Mouse (Mus musculus): ENCODE results near the gene Me3. TPM values are rescaled to one million over a fixed set of nuclear protein-coding genes. Genes with fewer than 3 reads are reported as not detected.

Me3 gene
- total and polyA plus RNA-seq, 2 experiments from 2014 or later: 15.5 to 23.5 TPM

- H3K4me1 ChIP-seq (ENCODE audit: control insufficient read depth, insufficient read depth): no peaks in the 10 kb centered on the region
- DNase-seq (ENCODE audit: low spot score): peak; percentile 11
- no peaks in the 10 kb centered on the region for H3K27me3 ChIP-seq (ENCODE audit: control insufficient read depth, insufficient read depth, low read length)
- no peak overlapping the region for H3K9ac ChIP-seq (replicated peaks; ENCODE audit: low read depth, low read length)
- H3K27ac ChIP-seq (ENCODE audit: low read depth): no peak overlapping the region
- H3K4me3 ChIP-seq (ENCODE audit: low read depth, low read length): no peak overlapping the region
- no peak overlapping the region for H3K4me2 ChIP-seq (ENCODE audit: low read depth, low read length)
- 8% methylated on average over 2 of the region's 2 CpGs for WGBS
- ATAC-seq (ENCODE audit: insufficient read depth, low read depth): no peak
- H3K36me3 ChIP-seq (replicated peaks; ENCODE audit: control insufficient read depth, insufficient read depth, low read length): no peaks in the 10 kb centered on the region
- TF ChIP-seq CTCF (IDR thresholded peaks at IDR 0.05; ENCODE audit: low read depth): no peak
- no peak for TF ChIP-seq EP300 (IDR thresholded peaks at IDR 0.05; ENCODE audit: low read depth)
- H3K9me3 ChIP-seq (replicated peaks; ENCODE audit: control insufficient read depth, low read length): no peaks in the 10 kb centered on the region
Measured at GRCm38 (mm10) chr7:89809400-89809799, 177.2 kb downstream of the Me3 start.

DNA sequence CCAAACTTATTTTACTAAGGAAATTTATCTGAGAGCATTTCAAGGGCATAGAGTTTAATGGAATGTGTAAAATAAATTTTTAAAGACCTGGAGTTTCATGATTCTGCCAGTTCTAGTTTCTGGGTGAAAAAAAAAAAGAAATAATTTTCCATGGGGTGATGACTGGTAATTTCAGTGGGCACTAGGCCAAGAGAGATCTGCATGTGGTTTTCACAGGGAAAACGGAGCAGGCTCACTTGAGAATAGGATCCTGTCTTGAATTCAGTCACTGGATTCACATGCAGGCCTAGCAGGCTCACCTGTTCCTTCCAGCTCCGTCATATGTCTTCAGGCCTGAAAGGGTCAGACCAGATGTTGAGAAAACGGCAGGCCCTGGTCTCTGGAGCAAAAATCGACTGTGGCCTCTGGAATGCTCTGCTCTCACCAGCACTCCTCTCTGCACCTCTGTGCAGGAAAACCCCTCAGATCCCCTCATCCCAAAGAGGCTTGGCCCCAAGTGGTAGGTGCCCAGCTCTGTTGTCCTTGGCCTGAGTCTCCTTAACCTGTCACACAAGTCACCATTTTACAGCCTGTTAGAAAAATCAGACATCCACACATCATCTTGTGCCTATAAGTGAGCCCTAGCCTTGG lies 196.4 kb downstream of the Me3 start:
- TF ChIP-seq CTCF (IDR thresholded peaks at IDR 0.05; ENCODE audit: low read depth) (no peak), EP300 (IDR thresholded peaks at IDR 0.05; ENCODE audit: low read depth) (no peak)
- Histone ChIP-seq H3K4me1 (ENCODE audit: control insufficient read depth, insufficient read depth) (no peaks in the 10 kb centered on the region), H3K27ac (ENCODE audit: low read depth) (no peak overlapping the region), H3K36me3 (replicated peaks; ENCODE audit: control insufficient read depth, insufficient read depth, low read length) (no peaks in the 10 kb centered on the region), H3K4me2 (ENCODE audit: low read depth, low read length) (no peak overlapping the region), H3K4me3 (ENCODE audit: low read depth, low read length) (no peak overlapping the region), H3K27me3 (ENCODE audit: control insufficient read depth, insufficient read depth, low read length) (no peaks in the 10 kb centered on the region), H3K9ac (replicated peaks; ENCODE audit: low read depth, low read length) (no peak overlapping the region), H3K9me3 (replicated peaks; ENCODE audit: control insufficient read depth, low read length) (no peaks in the 10 kb centered on the region)
- WGBS: 66% methylated on average over 4 of the region's 4 CpGs
- ATAC-seq (ENCODE audit: insufficient read depth, low read depth) (no peak), DNase-seq (ENCODE audit: low spot score) (no peak)

DNA sequence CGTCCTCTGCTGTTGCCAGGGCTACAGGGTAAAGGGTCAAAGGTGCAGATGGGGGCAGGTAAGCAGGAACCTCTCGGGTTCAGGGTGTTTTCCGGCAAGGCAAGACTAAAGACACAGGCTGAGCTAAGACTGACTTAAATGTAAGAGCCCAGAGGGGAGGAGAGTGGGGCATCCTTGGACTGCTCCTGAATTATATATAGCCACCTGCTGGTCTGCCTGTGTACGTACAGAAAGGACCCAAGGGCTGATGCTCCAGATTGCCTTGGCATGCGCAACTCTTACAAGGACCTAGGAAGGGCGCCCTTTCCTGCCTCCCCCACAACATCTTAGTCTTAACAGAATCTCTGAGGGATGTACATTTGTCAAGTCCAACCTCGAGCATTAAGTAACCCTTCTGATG lies 197.0 kb downstream of the Me3 start:
- Histone ChIP-seq H3K27ac (ENCODE audit: low read depth) (no peak overlapping the region), H3K27me3 (ENCODE audit: control insufficient read depth, insufficient read depth, low read length) (no peaks in the 10 kb centered on the region), H3K9ac (replicated peaks; ENCODE audit: low read depth, low read length) (no peak overlapping the region), H3K9me3 (replicated peaks; ENCODE audit: control insufficient read depth, low read length) (no peaks in the 10 kb centered on the region), H3K36me3 (replicated peaks; ENCODE audit: control insufficient read depth, insufficient read depth, low read length) (no peaks in the 10 kb centered on the region), H3K4me3 (ENCODE audit: low read depth, low read length) (no peak overlapping the region), H3K4me2 (ENCODE audit: low read depth, low read length) (no peak overlapping the region), H3K4me1 (ENCODE audit: control insufficient read depth, insufficient read depth) (no peaks in the 10 kb centered on the region)
- 50% methylated on average over 7 of the region's 7 CpGs for WGBS
- TF ChIP-seq CTCF (IDR thresholded peaks at IDR 0.05; ENCODE audit: low read depth) (peak; percentile 53), EP300 (IDR thresholded peaks at IDR 0.05; ENCODE audit: low read depth) (no peak)
- ATAC-seq (ENCODE audit: insufficient read depth, low read depth) (0 out of 2 replicates have a peak, but pooled peaks have one; percentile 57), DNase-seq (ENCODE audit: low spot score) (peak; percentile 19)

- Histone ChIP-seq H3K9me3 (replicated peaks; ENCODE audit: control insufficient read depth, low read length) (no peaks in the 10 kb centered on the region), H3K27ac (ENCODE audit: low read depth) (no peak overlapping the region), H3K36me3 (replicated peaks; ENCODE audit: control insufficient read depth, insufficient read depth, low read length) (no peaks in the 10 kb centered on the region), H3K27me3 (ENCODE audit: control insufficient read depth, insufficient read depth, low read length) (no peaks in the 10 kb centered on the region), H3K4me2 (ENCODE audit: low read depth, low read length) (no peak overlapping the region), H3K4me1 (ENCODE audit: control insufficient read depth, insufficient read depth) (peaks cover 9% of the 10 kb centered on the region; the same call in 1 of the 2 replicates), H3K4me3 (ENCODE audit: low read depth, low read length) (no peak overlapping the region), H3K9ac (replicated peaks; ENCODE audit: low read depth, low read length) (no peak overlapping the region)
- 84% methylated on average over 8 of the region's 8 CpGs for WGBS
- DNase-seq (ENCODE audit: low spot score): no peak
- no peak for ATAC-seq (ENCODE audit: insufficient read depth, low read depth)
- TF ChIP-seq CTCF (IDR thresholded peaks at IDR 0.05; ENCODE audit: low read depth) (no peak), EP300 (IDR thresholded peaks at IDR 0.05; ENCODE audit: low read depth) (no peak)
Measured at GRCm38 (mm10) chr7:89833521-89833920, 201.3 kb downstream of the Me3 start.

- ATAC-seq (ENCODE audit: insufficient read depth, low read depth) (no peak), DNase-seq (ENCODE audit: low spot score) (no peak)
- Histone ChIP-seq H3K9ac (replicated peaks; ENCODE audit: low read depth, low read length) (no peak overlapping the region), H3K4me2 (ENCODE audit: low read depth, low read length) (no peak overlapping the region), H3K4me3 (ENCODE audit: low read depth, low read length) (no peak overlapping the region), H3K27ac (ENCODE audit: low read depth) (no peak overlapping the region), H3K9me3 (replicated peaks; ENCODE audit: control insufficient read depth, low read length) (no peaks in the 10 kb centered on the region), H3K4me1 (ENCODE audit: control insufficient read depth, insufficient read depth) (peaks cover 9% of the 10 kb centered on the region; the same call in 1 of the 2 replicates), H3K27me3 (ENCODE audit: control insufficient read depth, insufficient read depth, low read length) (no peaks in the 10 kb centered on the region), H3K36me3 (replicated peaks; ENCODE audit: control insufficient read depth, insufficient read depth, low read length) (no peaks in the 10 kb centered on the region)
- 60% methylated on average over 8 of the region's 8 CpGs for WGBS
- TF ChIP-seq CTCF (IDR thresholded peaks at IDR 0.05; ENCODE audit: low read depth) (no peak), EP300 (IDR thresholded peaks at IDR 0.05; ENCODE audit: low read depth) (no peak)
Measured at GRCm38 (mm10) chr7:89835566-89835965, 203.4 kb downstream of the Me3 start.

- Histone ChIP-seq H3K4me3 (ENCODE audit: low read depth, low read length) (no peak overlapping the region), H3K27me3 (ENCODE audit: control insufficient read depth, insufficient read depth, low read length) (no peaks in the 10 kb centered on the region), H3K9me3 (replicated peaks; ENCODE audit: control insufficient read depth, low read length) (no peaks in the 10 kb centered on the region), H3K4me1 (ENCODE audit: control insufficient read depth, insufficient read depth) (peaks cover 9% of the 10 kb centered on the region; the same call in 1 of the 2 replicates), H3K27ac (ENCODE audit: low read depth) (no peak overlapping the region), H3K4me2 (ENCODE audit: low read depth, low read length) (no peak overlapping the region), H3K9ac (replicated peaks; ENCODE audit: low read depth, low read length) (no peak overlapping the region), H3K36me3 (replicated peaks; ENCODE audit: control insufficient read depth, insufficient read depth, low read length) (no peaks in the 10 kb centered on the region)
- 88% methylated on average over 7 of the region's 7 CpGs for WGBS
- no peak for ATAC-seq (ENCODE audit: insufficient read depth, low read depth)
- DNase-seq (ENCODE audit: low spot score): no peak
- TF ChIP-seq EP300 (IDR thresholded peaks at IDR 0.05; ENCODE audit: low read depth) (no peak), CTCF (IDR thresholded peaks at IDR 0.05; ENCODE audit: low read depth) (no peak)
Measured at GRCm38 (mm10) chr7:89836676-89837075, 204.5 kb downstream of the Me3 start.

Data from heart, postnatal 0 days (tissue).